Mouse (Mus musculus) bone marrow macrophage, adult 2 months (primary cell): ENCODE results near the gene Mxra8. TPM values are rescaled to one million over a fixed set of nuclear protein-coding genes. Genes with fewer than 3 reads are reported as not detected.

Experiments
- H3K27ac ChIP-seq: 2 replicates; pipeline ENCODE4 v1.5.1; 2012; ENCODE audit warnings: low read depth, low read length; ENCODE audit not compliant: insufficient read depth
- H3K4me1 ChIP-seq: 2 replicates; pipeline ENCODE4 v1.6.1; 2012; ENCODE audit warnings: low read length; ENCODE audit not compliant: control insufficient read depth, insufficient read depth
- H3K4me3 ChIP-seq: 2 replicates; pipeline ENCODE4 v1.5.1; 2012; ENCODE audit warnings: mild to moderate bottlenecking, low read length, moderate library complexity; ENCODE audit not compliant: insufficient read depth
- CTCF ChIP-seq: IDR thresholded peaks from 2 replicates; pipeline ENCODE4 v1.5.1; 2012; ENCODE audit warnings: low read depth, mild to moderate bottlenecking, low read length, moderate library complexity
- POLR2A ChIP-seq: IDR thresholded peaks from 2 replicates; pipeline ENCODE4 v1.6.1; 2012; ENCODE audit warnings: mild to moderate bottlenecking, low read depth, low read length, borderline replicate concordance
- polyA plus RNA-seq: library from polyadenylated mRNA; stranded (reverse); fragments of >200 nt; gene quantifications from 2 replicates; pipeline ENCODE4 v1.2.4, GENCODE M21; 2012; ENCODE audit not compliant: missing spikeins, insufficient read depth, insufficient read length

Gene Mxra8
- polyA plus RNA-seq, 1 experiment, result 1.2 TPM

- Histone ChIP-seq H3K4me3 (peak within 1 kb of the TSS; percentile 97), H3K27ac (peak within 1 kb of the TSS; percentile 90), H3K4me1 (peaks cover 15% of the 10 kb centered on the region)
- TF ChIP-seq CTCF (no peak), POLR2A (no peak)
Measured at GRCm38 (mm10) chr4:155811929-155812664, 27.4 kb upstream of the Mxra8 start, which contains the start of gene Ccnl2. Gene Ccnl2 (plus strand): TSS chr4:155812489.

- Histone ChIP-seq H3K4me3 (peak overlapping the region; percentile 97), H3K4me1 (peaks cover 15% of the 10 kb centered on the region), H3K27ac (peak overlapping the region; percentile 76)
- TF ChIP-seq CTCF (no peak), POLR2A (no peak)
Measured at GRCm38 (mm10) chr4:155812665-155813181, 26.8 kb upstream of the Mxra8 start.

- no peak overlapping the region for H3K27ac ChIP-seq
- TF ChIP-seq POLR2A (no peak), CTCF (no peak)
- no peak overlapping the region for H3K4me3 ChIP-seq
- H3K4me1 ChIP-seq, result peaks cover 9% of the 10 kb centered on the region
Measured at GRCm38 (mm10) chr4:155817533-155817932, 21.9 kb upstream of the Mxra8 start.

GRCm38 (mm10) chr4:155821025-155821424, 18.5 kb upstream of the Mxra8 start:
- H3K27ac ChIP-seq, result no peak overlapping the region
- no peak overlapping the region for H3K4me3 ChIP-seq
- no peaks in the 10 kb centered on the region for H3K4me1 ChIP-seq
- TF ChIP-seq CTCF, result peak; percentile 45; the same call in 1 of the 2 replicates
- TF ChIP-seq POLR2A, result no peak

- Histone ChIP-seq H3K27ac (no peak overlapping the region), H3K4me1 (no peaks in the 10 kb centered on the region), H3K4me3 (no peak overlapping the region)
- TF ChIP-seq CTCF (no peak), POLR2A (no peak)
Measured at GRCm38 (mm10) chr4:155823443-155823842, 16.0 kb upstream of the Mxra8 start.

GRCm38 (mm10) chr4:155829866-155830265, 9.6 kb upstream of the Mxra8 start:
- no peak overlapping the region for H3K27ac ChIP-seq
- TF ChIP-seq POLR2A, result no peak
- no peak for TF ChIP-seq CTCF
- H3K4me3 ChIP-seq, result no peak overlapping the region
- H3K4me1 ChIP-seq, result peaks cover 26% of the 10 kb centered on the region

GRCm38 (mm10) chr4:155830596-155830995, 8.9 kb upstream of the Mxra8 start:
- TF ChIP-seq CTCF (no peak), POLR2A (no peak)
- Histone ChIP-seq H3K4me3 (peak overlapping the region; percentile 21), H3K4me1 (peaks cover 26% of the 10 kb centered on the region), H3K27ac (no peak overlapping the region)

GRCm38 (mm10) chr4:155831205-155831766, 8.2 kb upstream of the Mxra8 start, which contains the start of gene Aurkaip1:
Gene Aurkaip1 (plus strand): TSS chr4:155831272.
- Histone ChIP-seq H3K27ac (peak within 1 kb of the TSS; percentile 83), H3K4me1 (peaks cover 26% of the 10 kb centered on the region), H3K4me3 (peak within 1 kb of the TSS; percentile 91)
- TF ChIP-seq POLR2A (no peak), CTCF (no peak; the same call in 1 of the 2 replicates)

- TF ChIP-seq POLR2A, result no peak
- no peak for TF ChIP-seq CTCF
- Histone ChIP-seq H3K27ac (peak overlapping the region; percentile 54), H3K4me3 (peak overlapping the region; percentile 91), H3K4me1 (peaks cover 26% of the 10 kb centered on the region)
Measured at GRCm38 (mm10) chr4:155831831-155832230, 7.6 kb upstream of the Mxra8 start.

GRCm38 (mm10) chr4:155832321-155832720, 7.2 kb upstream of the Mxra8 start:
- Histone ChIP-seq H3K27ac (peak overlapping the region; percentile 54), H3K4me1 (peaks cover 28% of the 10 kb centered on the region)
- no peak for TF ChIP-seq CTCF
- no peak for TF ChIP-seq POLR2A

More at GRCm38 (mm10) chr4:155832321-155832720, 7.2 kb upstream of the Mxra8 start:
- peak overlapping the region; percentile 91 for H3K4me3 ChIP-seq
